Mouse (Mus musculus): ENCODE measurements around the gene Edn3. TPM values are rescaled to one million over a fixed set of nuclear protein-coding genes. Genes with fewer than 3 reads are reported as not detected.

Edn3 gene
- total and polyA plus RNA-seq, 2 experiments from 2014 or later: 6.0 to 6.1 TPM

- H3K9me3 ChIP-seq (ENCODE audit: low read length): no peaks in the 10 kb centered on the region
- no peak for TF ChIP-seq CTCF (IDR thresholded peaks at IDR 0.05)
- DNase-seq (ENCODE audit: low spot score) (no peak), ATAC-seq (ENCODE audit: low FRiP score) (no peak)
- H3K27ac ChIP-seq (ENCODE audit: low read depth, low read length): no peak overlapping the region
- no peaks in the 10 kb centered on the region for H3K27me3 ChIP-seq (ENCODE audit: insufficient read depth, low read length)
- H3K4me3 ChIP-seq (ENCODE audit: low read depth, low read length): no peak overlapping the region
- H3K4me1 ChIP-seq (ENCODE audit: insufficient read depth, low read length): no peaks in the 10 kb centered on the region
- H3K4me2 ChIP-seq (ENCODE audit: low read depth, low read length, poor library complexity, severe bottlenecking): no peak overlapping the region
- no peak overlapping the region for H3K9ac ChIP-seq (replicated peaks; ENCODE audit: low read length, poor library complexity, severe bottlenecking)
- H3K36me3 ChIP-seq (ENCODE audit: insufficient read depth, low read length): no peaks in the 10 kb centered on the region
Observed at GRCm38 (mm10) chr2:174788830-174789229, 28.4 kb downstream of the Edn3 start.

- DNase-seq (ENCODE audit: low spot score): no peak
- Histone ChIP-seq H3K36me3 (ENCODE audit: insufficient read depth, low read length) (no peaks in the 10 kb centered on the region), H3K27me3 (ENCODE audit: insufficient read depth, low read length) (no peaks in the 10 kb centered on the region), H3K9ac (replicated peaks; ENCODE audit: low read length, poor library complexity, severe bottlenecking) (no peak overlapping the region), H3K4me1 (ENCODE audit: insufficient read depth, low read length) (no peaks in the 10 kb centered on the region), H3K27ac (ENCODE audit: low read depth, low read length) (no peak overlapping the region), H3K4me2 (ENCODE audit: low read depth, low read length, poor library complexity, severe bottlenecking) (no peak overlapping the region), H3K4me3 (ENCODE audit: low read depth, low read length) (no peak overlapping the region), H3K9me3 (ENCODE audit: low read length) (no peaks in the 10 kb centered on the region)
- ATAC-seq (ENCODE audit: low FRiP score): no peak
- WGBS: 74% methylated on average over 8 of the region's 8 CpGs
- no peak for TF ChIP-seq CTCF (IDR thresholded peaks at IDR 0.05)
Observed at GRCm38 (mm10) chr2:174792436-174793125, 32.2 kb downstream of the Edn3 start.

- Histone ChIP-seq H3K4me1 (ENCODE audit: insufficient read depth, low read length) (no peaks in the 10 kb centered on the region), H3K4me3 (ENCODE audit: low read depth, low read length) (no peak overlapping the region), H3K27ac (ENCODE audit: low read depth, low read length) (no peak overlapping the region), H3K4me2 (ENCODE audit: low read depth, low read length, poor library complexity, severe bottlenecking) (no peak overlapping the region), H3K27me3 (ENCODE audit: insufficient read depth, low read length) (no peaks in the 10 kb centered on the region), H3K36me3 (ENCODE audit: insufficient read depth, low read length) (no peaks in the 10 kb centered on the region), H3K9me3 (ENCODE audit: low read length) (no peaks in the 10 kb centered on the region), H3K9ac (replicated peaks; ENCODE audit: low read length, poor library complexity, severe bottlenecking) (no peak overlapping the region)
- TF ChIP-seq CTCF (IDR thresholded peaks at IDR 0.05): no peak
- DNase-seq (ENCODE audit: low spot score) (no peak), ATAC-seq (ENCODE audit: low FRiP score) (no peak)
- 65% methylated on average over 1 of the region's 1 CpGs for WGBS
Observed at GRCm38 (mm10) chr2:174793181-174793580, 32.8 kb downstream of the Edn3 start.

GRCm38 (mm10) chr2:174796998-174797397 is 36.6 kb downstream of the Edn3 start:
- H3K9ac ChIP-seq (replicated peaks; ENCODE audit: low read length, poor library complexity, severe bottlenecking): no peak overlapping the region
- no peak overlapping the region for H3K27ac ChIP-seq (ENCODE audit: low read depth, low read length)
- H3K4me1 ChIP-seq (ENCODE audit: insufficient read depth, low read length): no peaks in the 10 kb centered on the region
- H3K27me3 ChIP-seq (ENCODE audit: insufficient read depth, low read length): no peaks in the 10 kb centered on the region
- no peak for ATAC-seq (ENCODE audit: low FRiP score)
- WGBS: 83% methylated on average over 2 of the region's 2 CpGs
- TF ChIP-seq CTCF (IDR thresholded peaks at IDR 0.05): no peak; the same call in 1 of the 2 replicates
- no peak overlapping the region for H3K4me2 ChIP-seq (ENCODE audit: low read depth, low read length, poor library complexity, severe bottlenecking)
- H3K4me3 ChIP-seq (ENCODE audit: low read depth, low read length): no peak overlapping the region
- no peaks in the 10 kb centered on the region for H3K36me3 ChIP-seq (ENCODE audit: insufficient read depth, low read length)
- no peaks in the 10 kb centered on the region for H3K9me3 ChIP-seq (ENCODE audit: low read length)
- DNase-seq (ENCODE audit: low spot score): no peak

- WGBS: 72% methylated on average over 4 of the region's 4 CpGs
- no peak for TF ChIP-seq CTCF (IDR thresholded peaks at IDR 0.05)
- no peak overlapping the region for H3K27ac ChIP-seq (ENCODE audit: low read depth, low read length)
- H3K4me3 ChIP-seq (ENCODE audit: low read depth, low read length): no peak overlapping the region
- H3K9me3 ChIP-seq (ENCODE audit: low read length): no peaks in the 10 kb centered on the region
- no peak overlapping the region for H3K4me2 ChIP-seq (ENCODE audit: low read depth, low read length, poor library complexity, severe bottlenecking)
- no peak overlapping the region for H3K9ac ChIP-seq (replicated peaks; ENCODE audit: low read length, poor library complexity, severe bottlenecking)
- H3K27me3 ChIP-seq (ENCODE audit: insufficient read depth, low read length): no peaks in the 10 kb centered on the region
- H3K4me1 ChIP-seq (ENCODE audit: insufficient read depth, low read length): no peaks in the 10 kb centered on the region
- H3K36me3 ChIP-seq (ENCODE audit: insufficient read depth, low read length): no peaks in the 10 kb centered on the region
- ATAC-seq (ENCODE audit: low FRiP score) (no peak), DNase-seq (ENCODE audit: low spot score) (no peak)
Observed at GRCm38 (mm10) chr2:174797495-174798068, 37.2 kb downstream of the Edn3 start.

- Histone ChIP-seq H3K36me3 (ENCODE audit: insufficient read depth, low read length) (no peaks in the 10 kb centered on the region), H3K4me3 (ENCODE audit: low read depth, low read length) (no peak overlapping the region), H3K4me2 (ENCODE audit: low read depth, low read length, poor library complexity, severe bottlenecking) (no peak overlapping the region), H3K9me3 (ENCODE audit: low read length) (0 out of 2 replicates have a peak, but pooled peaks cover 2% of the 10 kb centered on the region), H3K27me3 (ENCODE audit: insufficient read depth, low read length) (no peaks in the 10 kb centered on the region), H3K4me1 (ENCODE audit: insufficient read depth, low read length) (no peaks in the 10 kb centered on the region), H3K9ac (replicated peaks; ENCODE audit: low read length, poor library complexity, severe bottlenecking) (no peak overlapping the region), H3K27ac (ENCODE audit: low read depth, low read length) (no peak overlapping the region)
- TF ChIP-seq CTCF (IDR thresholded peaks at IDR 0.05): no peak
- WGBS: 95% methylated on average over 6 of the region's 6 CpGs
- no peak for DNase-seq (ENCODE audit: low spot score)
- ATAC-seq (ENCODE audit: low FRiP score): no peak
Observed at GRCm38 (mm10) chr2:174802453-174802852, 42.0 kb downstream of the Edn3 start.

Measured in midbrain, postnatal 0 days (tissue).